Mouse (Mus musculus): ENCODE measurements at regions not wholly inside any gene's neighbourhood (a gene's known extent, or its start where the extent isn't known, plus 50 kb on each side); places are given as distances from the start of the nearest gene placed in this dataset.
"Not testable (repeated sequence)": the region's sequence is repeated elsewhere in the genome, so short reads cannot be mapped to it uniquely, and the experiment has no call there.

- H3K27ac ChIP-seq (replicated peaks), result no peak overlapping the region
- WGBS, result 66% methylated on average over 3 of the region's 3 CpGs
- H3K4me1 ChIP-seq, result peaks cover 14% of the 10 kb centered on the region
- DNase-seq (ENCODE audit: low spot score), result no peak
- no peaks in the 10 kb centered on the region for H3K36me3 ChIP-seq
- peaks cover 15% of the 10 kb centered on the region; the same call in 1 of the 2 replicates for H3K27me3 ChIP-seq (ENCODE audit: low read depth, poor library complexity, severe bottlenecking)
- no peak overlapping the region for H3K4me3 ChIP-seq
- no peaks in the 10 kb centered on the region for H3K9me3 ChIP-seq (replicated peaks)
These were observed 505.2 kb downstream of the Cypt12 start for GRCm38 (mm10) chr3:18453220-18453985.

- no peaks in the 10 kb centered on the region for H3K36me3 ChIP-seq
- peaks cover 15% of the 10 kb centered on the region; the same call in 1 of the 2 replicates for H3K27me3 ChIP-seq (ENCODE audit: low read depth, poor library complexity, severe bottlenecking)
- H3K4me3 ChIP-seq, result no peak overlapping the region
- DNase-seq (ENCODE audit: low spot score), result no peak
- 49% methylated on average over 2 of the region's 2 CpGs for WGBS
- peaks cover 14% of the 10 kb centered on the region for H3K4me1 ChIP-seq
- H3K9me3 ChIP-seq (replicated peaks), result no peaks in the 10 kb centered on the region
- H3K27ac ChIP-seq (replicated peaks), result no peak overlapping the region
These were observed 505.7 kb downstream of the Cypt12 start for GRCm38 (mm10) chr3:18453986-18454291.

- not testable (repeated sequence) for H3K9me3 ChIP-seq (replicated peaks); H3K36me3 ChIP-seq; H3K27ac ChIP-seq (replicated peaks); DNase-seq (ENCODE audit: low spot score); H3K4me3 ChIP-seq
- whole genome bisulfite sequencing, result 65% methylated on average over 4 of the region's 4 CpGs
- peaks cover 15% of the 10 kb centered on the region; the same call in 1 of the 2 replicates for H3K27me3 ChIP-seq (ENCODE audit: low read depth, poor library complexity, severe bottlenecking)
- H3K4me1 ChIP-seq, result peaks cover 14% of the 10 kb centered on the region
These were observed 506.5 kb downstream of the Cypt12 start for GRCm38 (mm10) chr3:18454558-18455191.

- no peaks in the 10 kb centered on the region for H3K36me3 ChIP-seq
- peaks cover 14% of the 10 kb centered on the region for H3K4me1 ChIP-seq
- H3K27ac ChIP-seq (replicated peaks), result no peak overlapping the region
- no peak overlapping the region for H3K4me3 ChIP-seq
- peaks cover 15% of the 10 kb centered on the region; the same call in 1 of the 2 replicates for H3K27me3 ChIP-seq (ENCODE audit: low read depth, poor library complexity, severe bottlenecking)
- no peak for DNase-seq (ENCODE audit: low spot score)
- H3K9me3 ChIP-seq (replicated peaks), result no peaks in the 10 kb centered on the region
- WGBS, result 88% methylated on average over 2 of the region's 2 CpGs
These were observed 508.0 kb downstream of the Cypt12 start for GRCm38 (mm10) chr3:18456033-18456690.

- Histone ChIP-seq H3K4me3 (no peak overlapping the region), H3K27ac (replicated peaks) (no peak overlapping the region), H3K9me3 (replicated peaks) (no peaks in the 10 kb centered on the region), H3K27me3 (ENCODE audit: low read depth, poor library complexity, severe bottlenecking) (peaks cover 10% of the 10 kb centered on the region; the same call in 1 of the 2 replicates), H3K36me3 (no peaks in the 10 kb centered on the region), H3K4me1 (no peaks in the 10 kb centered on the region)
- whole genome bisulfite sequencing, result 86% methylated on average over 1 of the region's 1 CpGs
- no peak for DNase-seq (ENCODE audit: low spot score)
These were observed 512.1 kb downstream of the Cypt12 start for GRCm38 (mm10) chr3:18460267-18460666.

GRCm38 (mm10) chr3:18471846-18472245, 523.6 kb downstream of the Cypt12 start:
- no peak for DNase-seq (ENCODE audit: low spot score)
- WGBS, result 89% methylated on average over 3 of the region's 3 CpGs
- no peaks in the 10 kb centered on the region for H3K36me3 ChIP-seq
- H3K9me3 ChIP-seq (replicated peaks), result no peaks in the 10 kb centered on the region
- H3K4me1 ChIP-seq, result no peaks in the 10 kb centered on the region
- no peaks in the 10 kb centered on the region for H3K27me3 ChIP-seq (ENCODE audit: low read depth, poor library complexity, severe bottlenecking)
- no peak overlapping the region for H3K4me3 ChIP-seq
- H3K27ac ChIP-seq (replicated peaks), result no peak overlapping the region

GRCm38 (mm10) chr3:18479557-18479956, 531.3 kb downstream of the Cypt12 start:
- WGBS, result 67% methylated on average over 2 of the region's 2 CpGs
- H3K27me3 ChIP-seq (ENCODE audit: low read depth, poor library complexity, severe bottlenecking), result no peaks in the 10 kb centered on the region
- no peak overlapping the region for H3K4me3 ChIP-seq

GRCm38 (mm10) chr3:18482006-18482405, 533.8 kb downstream of the Cypt12 start:
- Histone ChIP-seq H3K27me3 (ENCODE audit: low read depth, poor library complexity, severe bottlenecking) (no peaks in the 10 kb centered on the region), H3K9me3 (replicated peaks) (peaks cover 10% of the 10 kb centered on the region), H3K4me1 (no peaks in the 10 kb centered on the region), H3K4me3 (no peak overlapping the region), H3K27ac (replicated peaks) (no peak overlapping the region), H3K36me3 (no peaks in the 10 kb centered on the region)
- DNase-seq (ENCODE audit: low spot score), result no peak
- WGBS, result 84% methylated on average over 2 of the region's 2 CpGs

More at GRCm38 (mm10) chr3:18479557-18479956, 531.3 kb downstream of the Cypt12 start:
- H3K4me1 ChIP-seq, result no peaks in the 10 kb centered on the region
- no peaks in the 10 kb centered on the region for H3K9me3 ChIP-seq (replicated peaks)
- H3K36me3 ChIP-seq, result no peaks in the 10 kb centered on the region
- no peak for DNase-seq (ENCODE audit: low spot score)
- no peak overlapping the region for H3K27ac ChIP-seq (replicated peaks)

GRCm38 (mm10) chr3:18488886-18489285, 540.7 kb downstream of the Cypt12 start:
- Histone ChIP-seq H3K27ac (replicated peaks) (no peak overlapping the region), H3K36me3 (no peaks in the 10 kb centered on the region), H3K4me1 (no peaks in the 10 kb centered on the region), H3K9me3 (replicated peaks) (peaks cover 10% of the 10 kb centered on the region), H3K4me3 (no peak overlapping the region), H3K27me3 (ENCODE audit: low read depth, poor library complexity, severe bottlenecking) (no peaks in the 10 kb centered on the region)
- 84% methylated on average over 2 of the region's 2 CpGs for WGBS
- no peak for DNase-seq (ENCODE audit: low spot score)

- Histone ChIP-seq H3K4me1 (no peaks in the 10 kb centered on the region), H3K9me3 (replicated peaks) (no peaks in the 10 kb centered on the region), H3K27me3 (ENCODE audit: low read depth, poor library complexity, severe bottlenecking) (no peaks in the 10 kb centered on the region), H3K27ac (replicated peaks) (no peak overlapping the region), H3K36me3 (no peaks in the 10 kb centered on the region), H3K4me3 (no peak overlapping the region)
- WGBS, result 46% methylated on average over 3 of the region's 3 CpGs
- DNase-seq (ENCODE audit: low spot score), result no peak
These were observed 574.4 kb downstream of the Cypt12 start for GRCm38 (mm10) chr3:18522562-18522961.

- Histone ChIP-seq H3K27me3 (ENCODE audit: low read depth, poor library complexity, severe bottlenecking) (no peaks in the 10 kb centered on the region), H3K4me1 (no peaks in the 10 kb centered on the region), H3K27ac (replicated peaks) (no peak overlapping the region), H3K9me3 (replicated peaks) (no peaks in the 10 kb centered on the region), H3K36me3 (no peaks in the 10 kb centered on the region), H3K4me3 (no peak overlapping the region)
- DNase-seq (ENCODE audit: low spot score), result no peak
- WGBS, result 91% methylated on average over 2 of the region's 2 CpGs
These were observed 575.8 kb downstream of the Cypt12 start for GRCm38 (mm10) chr3:18524011-18524410.

- no peak for DNase-seq (ENCODE audit: low spot score)
- Histone ChIP-seq H3K27ac (replicated peaks) (no peak overlapping the region), H3K36me3 (no peaks in the 10 kb centered on the region), H3K4me3 (no peak overlapping the region), H3K9me3 (replicated peaks) (no peaks in the 10 kb centered on the region), H3K4me1 (no peaks in the 10 kb centered on the region), H3K27me3 (ENCODE audit: low read depth, poor library complexity, severe bottlenecking) (no peaks in the 10 kb centered on the region)
- 95% methylated on average over 2 of the region's 2 CpGs for WGBS
These were observed 609.0 kb downstream of the Cypt12 start for GRCm38 (mm10) chr3:18557201-18557600.

GRCm38 (mm10) chr3:18560282-18560785, 612.1 kb downstream of the Cypt12 start:
- DNase-seq (ENCODE audit: low spot score), result no peak
- H3K27ac ChIP-seq (replicated peaks), result no peak overlapping the region
- H3K4me3 ChIP-seq, result no peak overlapping the region
- WGBS, result 88% methylated on average over 4 of the region's 4 CpGs
- H3K9me3 ChIP-seq (replicated peaks), result no peaks in the 10 kb centered on the region
- no peaks in the 10 kb centered on the region for H3K27me3 ChIP-seq (ENCODE audit: low read depth, poor library complexity, severe bottlenecking)
- H3K4me1 ChIP-seq, result no peaks in the 10 kb centered on the region
- H3K36me3 ChIP-seq, result no peaks in the 10 kb centered on the region

Measured in midbrain, embryonic 10.5 days (tissue).